27 mouse cellular contexts compared by ENCODE assay signal in genomic region chr8:26725521-26725920, GRCm38 (mm10).
A peak's percentile ranks its signal among the peaks of the same experiment; 100 is the strongest.
DNase-seq lines count a peak whose midpoint lies in the region; ATAC-seq and TF ChIP-seq lines count a peak whose summit lies in the region.
"Had no signal": no experiment of that assay in that cellular context is flagged by ENCODE, and none has a peak within 500 bp of the region (broad histone marks: within the 10 kb centered on the region; RNA-seq: fewer than 3 reads in every experiment).

No protein-coding gene starts in this region.

- peak; percentile 26 for DNase-seq in adrenal gland, adult 8-10 months
- DNase-seq in adrenal gland, postnatal 36 days: no peak
- peak; percentile 27 for DNase-seq in Muller cell, postnatal 12 days (ENCODE audit: inconsistent ontology term)
- DNase-seq in brain, embryonic 14.5 days (ENCODE audit: low read depth): peak; percentile 47
- DNase-seq in retina, embryonic 14.5 days (ENCODE audit: low spot score): peak; percentile 57
- no peak for DNase-seq in gastrocnemius, adult 2 months
- DNase-seq in cerebellum, adult 8-10 months: no peak
- DNase-seq: cerebellum, adult 18-20 months; cerebellum, postnatal 14 days; gastrocnemius, postnatal 14 days; heart, postnatal 14 days; kidney, adult 11 months; kidney, postnatal 25 days; lung, embryonic 14.5 days; lung, postnatal 14 days; right cerebral cortex, postnatal 4 days; thymus, adult 18-20 months; thymus, postnatal 36 days had no signal

- no peak overlapping the region for H3K4me3 ChIP-seq in gastrocnemius, adult 2 months
- H3K4me3 ChIP-seq: erythroblast, embryonic 14.5 days; hindbrain, embryonic 10.5 days; hindbrain, embryonic 15.5 days; limb, embryonic 12.5 days; liver, embryonic 15.5 days; megakaryocyte, embryonic 14.5 days; midbrain, embryonic 15.5 days had no signal

- TF ChIP-seq CTCF in brain, embryonic 14.5 days (IDR thresholded peaks at IDR 0.05; ENCODE audit: borderline replicate concordance, extremely low read depth, insufficient read depth, insufficient read length): no peak
- TF ChIP-seq CTCF in gastrocnemius, adult 2 months (IDR thresholded peaks at IDR 0.05): no peak

- TF ChIP-seq POLR2A in brain, embryonic 14.5 days (IDR thresholded peaks at IDR 0.05; ENCODE audit: borderline replicate concordance, extremely low read depth, insufficient read depth, insufficient read length, poor library complexity, severe bottlenecking): no peak

- no peak for ATAC-seq in megakaryocyte progenitor cell, adult 5-6 weeks (replicated peaks; ENCODE audit: poor library complexity)
- ATAC-seq: CD4-positive, CD25-positive, alpha-beta regulatory T cell, adult 4 months; midbrain, embryonic 15.5 days had no signal

- intact Hi-C loops in gastrocnemius, adult 2 months (cut with DNase I): no loop called here

- H3K27ac ChIP-seq in gastrocnemius, adult 2 months: no peak overlapping the region
- H3K27ac ChIP-seq: hindbrain, embryonic 10.5 days; hindbrain, embryonic 15.5 days; limb, embryonic 12.5 days; liver, embryonic 15.5 days; midbrain, embryonic 15.5 days had no signal

Comparison
In these comparisons a context has a peak if more than half of its experiments do, and no peak if none do; other contexts are left out.
1. DNase-seq: peak in adrenal gland, adult 8-10 months (single experiment), Muller cell, postnatal 12 days (single experiment), brain, embryonic 14.5 days (single experiment) and retina, embryonic 14.5 days (single experiment); none in adrenal gland, postnatal 36 days (0 of 2), gastrocnemius, adult 2 months (single experiment) and cerebellum, adult 8-10 months (single experiment).